Mouse (Mus musculus): ENCODE measurements around the gene Rabgap1l. TPM values are rescaled to one million over a fixed set of nuclear protein-coding genes. Genes with fewer than 3 reads are reported as not detected.
A peak's percentile ranks its signal among the peaks of the same experiment; 100 is the strongest.

Gene Rabgap1l
- polyA plus RNA-seq, 1 experiment from 2014 or later: 16.7 TPM

DNA sequence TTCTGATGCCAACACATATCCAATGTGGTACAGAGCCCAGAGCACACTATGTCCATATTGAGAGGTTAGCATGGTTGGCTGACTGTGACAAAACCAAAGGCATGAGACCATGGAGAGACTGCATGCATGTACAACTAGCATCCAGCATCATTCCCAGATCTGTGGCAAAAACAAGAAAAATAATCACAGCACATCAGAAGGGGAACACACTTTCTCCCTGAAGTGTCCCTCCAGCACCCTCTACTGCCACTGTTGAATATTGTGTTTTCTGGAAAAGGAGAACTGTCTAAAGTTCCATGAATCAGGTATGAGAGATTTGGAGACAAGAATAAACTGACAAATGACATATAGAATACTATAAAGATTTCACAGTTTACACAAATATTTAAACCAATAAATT is 78.3 kb downstream of the Rabgap1l start:
- Histone ChIP-seq H3K9ac (ENCODE audit: low read depth, low read length) (no peak overlapping the region), H3K27ac (ENCODE audit: low read length) (no peak overlapping the region), H3K27me3 (replicated peaks; ENCODE audit: control insufficient read depth, insufficient read depth, low read length) (no peaks in the 10 kb centered on the region), H3K4me3 (ENCODE audit: low read length) (no peak overlapping the region), H3K4me2 (ENCODE audit: low read depth, low read length) (no peak overlapping the region), H3K4me1 (ENCODE audit: control insufficient read depth, insufficient read depth, low read length) (no peaks in the 10 kb centered on the region), H3K9me3 (ENCODE audit: control insufficient read depth, low read length) (no peaks in the 10 kb centered on the region), H3K36me3 (ENCODE audit: control insufficient read depth, insufficient read depth, low read length) (no peaks in the 10 kb centered on the region)
- ATAC-seq: no peak

DNA sequence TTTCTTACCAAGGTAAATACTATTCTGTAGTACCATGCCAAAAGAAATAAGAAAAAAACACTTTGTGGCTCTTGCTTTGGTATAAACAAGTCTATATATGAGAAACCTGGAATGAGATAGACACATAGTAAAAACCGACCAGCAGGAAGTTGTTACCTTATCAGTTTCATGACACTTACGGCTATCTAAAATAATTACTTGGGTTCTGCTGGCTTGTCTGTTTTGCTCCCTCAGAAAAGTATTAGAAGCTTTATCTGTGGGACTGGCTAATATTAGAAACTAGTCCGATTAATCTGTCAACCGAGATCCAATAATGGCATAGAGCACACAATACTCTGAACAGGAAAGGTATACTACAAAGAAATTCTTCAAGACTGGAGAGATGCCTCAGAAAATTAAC is 79.1 kb downstream of the Rabgap1l start:
- Histone ChIP-seq H3K9ac (ENCODE audit: low read depth, low read length) (no peak overlapping the region), H3K4me1 (ENCODE audit: control insufficient read depth, insufficient read depth, low read length) (no peaks in the 10 kb centered on the region), H3K36me3 (ENCODE audit: control insufficient read depth, insufficient read depth, low read length) (no peaks in the 10 kb centered on the region), H3K4me2 (ENCODE audit: low read depth, low read length) (no peak overlapping the region), H3K4me3 (ENCODE audit: low read length) (no peak overlapping the region), H3K27me3 (replicated peaks; ENCODE audit: control insufficient read depth, insufficient read depth, low read length) (no peaks in the 10 kb centered on the region), H3K27ac (ENCODE audit: low read length) (no peak overlapping the region), H3K9me3 (ENCODE audit: control insufficient read depth, low read length) (no peaks in the 10 kb centered on the region)
- 73% methylated on average over 4 of the region's 4 CpGs for WGBS
- no peak for ATAC-seq

DNA sequence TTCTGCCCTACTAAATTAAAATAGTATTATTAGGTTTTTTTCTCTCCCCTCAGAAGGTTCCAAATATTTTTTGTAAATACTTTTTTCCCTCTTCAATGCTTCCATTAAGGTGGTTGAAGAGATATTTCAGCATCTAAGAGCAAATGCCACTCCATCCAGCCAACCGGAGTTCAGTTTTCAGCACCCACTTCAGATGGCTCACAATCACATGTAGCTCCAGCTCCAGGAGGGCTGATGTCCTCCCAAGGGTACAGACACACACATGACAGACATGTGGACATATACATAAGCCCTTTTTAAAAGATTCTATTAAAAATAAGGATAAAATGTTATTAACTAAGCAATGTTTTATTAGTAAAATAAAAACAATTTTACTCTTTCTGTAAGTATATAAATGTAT is 79.6 kb downstream of the Rabgap1l start:
- WGBS: 97% methylated on average over 1 of the region's 1 CpGs

DNA sequence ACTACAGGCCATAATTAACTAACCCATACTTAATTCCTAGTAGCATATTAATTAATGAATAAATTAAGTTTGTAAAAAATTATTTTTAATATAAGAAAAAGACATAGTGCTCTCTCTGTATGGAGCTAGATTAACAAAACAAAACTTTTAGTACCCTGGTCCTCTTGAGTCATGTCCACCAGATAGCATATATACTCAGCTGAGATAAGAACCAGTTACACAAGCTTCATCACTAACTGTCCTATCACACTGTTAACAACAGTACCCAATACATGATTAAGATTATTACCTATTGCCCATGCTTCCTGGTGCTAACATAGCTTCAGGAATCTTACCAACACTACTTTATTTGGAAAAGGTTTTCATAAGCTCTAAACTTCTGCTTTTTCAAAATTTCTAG is 82.5 kb downstream of the Rabgap1l start:
- Histone ChIP-seq H3K27me3 (replicated peaks; ENCODE audit: control insufficient read depth, insufficient read depth, low read length) (no peaks in the 10 kb centered on the region), H3K4me1 (ENCODE audit: control insufficient read depth, insufficient read depth, low read length) (no peaks in the 10 kb centered on the region)

More for the DNA sequence above, 79.6 kb downstream of the Rabgap1l start:
- Histone ChIP-seq H3K27ac (ENCODE audit: low read length) (no peak overlapping the region), H3K4me1 (ENCODE audit: control insufficient read depth, insufficient read depth, low read length) (no peaks in the 10 kb centered on the region), H3K4me2 (ENCODE audit: low read depth, low read length) (no peak overlapping the region), H3K36me3 (ENCODE audit: control insufficient read depth, insufficient read depth, low read length) (no peaks in the 10 kb centered on the region), H3K9me3 (ENCODE audit: control insufficient read depth, low read length) (no peaks in the 10 kb centered on the region), H3K9ac (ENCODE audit: low read depth, low read length) (no peak overlapping the region), H3K4me3 (ENCODE audit: low read length) (no peak overlapping the region), H3K27me3 (replicated peaks; ENCODE audit: control insufficient read depth, insufficient read depth, low read length) (no peaks in the 10 kb centered on the region)
- no peak for ATAC-seq

DNA sequence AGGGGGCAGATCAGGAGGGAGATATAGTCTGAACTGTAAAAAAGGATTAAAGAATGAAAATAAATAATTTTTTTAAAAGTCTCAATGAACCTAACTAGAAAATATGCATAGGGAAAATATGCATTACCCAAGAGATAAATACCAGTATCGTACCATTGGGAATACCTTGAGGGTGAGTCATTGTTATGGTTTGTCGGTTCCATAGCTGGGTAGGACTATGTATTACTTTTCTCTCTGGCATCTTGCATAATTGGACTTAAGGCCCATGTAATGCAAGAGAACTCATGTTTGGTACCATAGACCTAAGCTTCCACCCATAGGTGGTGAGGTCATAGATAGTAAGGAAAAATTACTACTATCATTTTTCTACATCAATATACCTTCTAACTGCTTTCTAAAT is 88.4 kb downstream of the Rabgap1l start:
- Histone ChIP-seq H3K4me3 (ENCODE audit: low read length) (no peak overlapping the region), H3K27ac (ENCODE audit: low read length) (no peak overlapping the region), H3K27me3 (replicated peaks; ENCODE audit: control insufficient read depth, insufficient read depth, low read length) (no peaks in the 10 kb centered on the region), H3K36me3 (ENCODE audit: control insufficient read depth, insufficient read depth, low read length) (peaks cover 4% of the 10 kb centered on the region; the same call in 1 of the 2 replicates), H3K4me1 (ENCODE audit: control insufficient read depth, insufficient read depth, low read length) (no peaks in the 10 kb centered on the region), H3K9ac (ENCODE audit: low read depth, low read length) (no peak overlapping the region), H3K9me3 (ENCODE audit: control insufficient read depth, low read length) (no peaks in the 10 kb centered on the region), H3K4me2 (ENCODE audit: low read depth, low read length) (no peak overlapping the region)
- ATAC-seq: no peak
- 94% methylated on average over 2 of the region's 2 CpGs for WGBS

More for the DNA sequence above, 82.5 kb downstream of the Rabgap1l start:
- H3K36me3 ChIP-seq (ENCODE audit: control insufficient read depth, insufficient read depth, low read length): no peaks in the 10 kb centered on the region
- no peaks in the 10 kb centered on the region for H3K9me3 ChIP-seq (ENCODE audit: control insufficient read depth, low read length)
- H3K27ac ChIP-seq (ENCODE audit: low read length): no peak overlapping the region
- no peak overlapping the region for H3K4me3 ChIP-seq (ENCODE audit: low read length)
- ATAC-seq: no peak
- H3K4me2 ChIP-seq (ENCODE audit: low read depth, low read length): no peak overlapping the region
- H3K9ac ChIP-seq (ENCODE audit: low read depth, low read length): no peak overlapping the region

DNA sequence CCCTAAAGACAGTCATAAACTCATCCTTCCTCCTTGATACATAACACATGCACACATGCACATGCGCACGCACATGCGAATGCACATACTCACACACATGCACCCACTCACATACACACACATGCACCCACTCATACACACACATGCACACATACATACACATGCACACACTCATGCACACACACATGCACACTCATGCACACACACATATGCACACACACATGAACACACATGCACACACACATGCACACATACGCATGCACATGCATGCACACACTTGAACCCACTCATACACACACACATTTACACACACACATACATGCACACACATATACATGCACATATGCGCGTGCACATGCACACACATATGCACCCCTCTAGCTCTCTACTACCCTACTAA is 89.2 kb downstream of the Rabgap1l start:
- no peak for ATAC-seq
- 97% methylated on average over 6 of the region's 6 CpGs for WGBS

DNA sequence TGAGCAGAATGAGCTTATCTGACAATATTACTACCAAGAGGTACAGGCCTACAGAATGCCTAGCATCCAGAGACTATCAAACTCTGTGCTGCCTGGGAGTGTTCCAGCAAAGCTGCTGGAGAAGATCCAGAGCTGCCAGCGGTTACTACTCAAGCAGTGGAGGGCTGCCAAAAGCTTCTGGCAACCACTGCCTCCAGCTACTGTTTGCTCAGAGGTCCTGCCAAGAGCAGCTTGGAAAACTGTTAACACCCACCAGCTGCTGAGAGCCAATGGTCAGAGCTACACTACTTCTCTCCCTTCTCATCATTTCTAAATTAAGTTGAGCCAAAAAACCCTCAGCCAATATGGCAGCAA is 99.9 kb downstream of the Rabgap1l start:
- 33% methylated on average over 1 of the region's 1 CpGs for WGBS
- Histone ChIP-seq H3K27ac (ENCODE audit: low read length) (no peak overlapping the region), H3K36me3 (ENCODE audit: control insufficient read depth, insufficient read depth, low read length) (no peaks in the 10 kb centered on the region), H3K9ac (ENCODE audit: low read depth, low read length) (no peak overlapping the region), H3K4me2 (ENCODE audit: low read depth, low read length) (no peak overlapping the region), H3K4me3 (ENCODE audit: low read length) (no peak overlapping the region), H3K4me1 (ENCODE audit: control insufficient read depth, insufficient read depth, low read length) (peaks cover 3% of the 10 kb centered on the region; the same call in 1 of the 2 replicates), H3K27me3 (replicated peaks; ENCODE audit: control insufficient read depth, insufficient read depth, low read length) (no peaks in the 10 kb centered on the region), H3K9me3 (ENCODE audit: control insufficient read depth, low read length) (no peaks in the 10 kb centered on the region)
- peak; percentile 91 for ATAC-seq

More for the DNA sequence above, 89.2 kb downstream of the Rabgap1l start:
- Histone ChIP-seq H3K27me3 (replicated peaks; ENCODE audit: control insufficient read depth, insufficient read depth, low read length) (no peaks in the 10 kb centered on the region), H3K4me1 (ENCODE audit: control insufficient read depth, insufficient read depth, low read length) (no peaks in the 10 kb centered on the region), H3K4me3 (ENCODE audit: low read length) (no peak overlapping the region), H3K36me3 (ENCODE audit: control insufficient read depth, insufficient read depth, low read length) (peaks cover 4% of the 10 kb centered on the region; the same call in 1 of the 2 replicates), H3K9ac (ENCODE audit: low read depth, low read length) (no peak overlapping the region), H3K27ac (ENCODE audit: low read length) (no peak overlapping the region), H3K9me3 (ENCODE audit: control insufficient read depth, low read length) (no peaks in the 10 kb centered on the region), H3K4me2 (ENCODE audit: low read depth, low read length) (no peak overlapping the region)

DNA sequence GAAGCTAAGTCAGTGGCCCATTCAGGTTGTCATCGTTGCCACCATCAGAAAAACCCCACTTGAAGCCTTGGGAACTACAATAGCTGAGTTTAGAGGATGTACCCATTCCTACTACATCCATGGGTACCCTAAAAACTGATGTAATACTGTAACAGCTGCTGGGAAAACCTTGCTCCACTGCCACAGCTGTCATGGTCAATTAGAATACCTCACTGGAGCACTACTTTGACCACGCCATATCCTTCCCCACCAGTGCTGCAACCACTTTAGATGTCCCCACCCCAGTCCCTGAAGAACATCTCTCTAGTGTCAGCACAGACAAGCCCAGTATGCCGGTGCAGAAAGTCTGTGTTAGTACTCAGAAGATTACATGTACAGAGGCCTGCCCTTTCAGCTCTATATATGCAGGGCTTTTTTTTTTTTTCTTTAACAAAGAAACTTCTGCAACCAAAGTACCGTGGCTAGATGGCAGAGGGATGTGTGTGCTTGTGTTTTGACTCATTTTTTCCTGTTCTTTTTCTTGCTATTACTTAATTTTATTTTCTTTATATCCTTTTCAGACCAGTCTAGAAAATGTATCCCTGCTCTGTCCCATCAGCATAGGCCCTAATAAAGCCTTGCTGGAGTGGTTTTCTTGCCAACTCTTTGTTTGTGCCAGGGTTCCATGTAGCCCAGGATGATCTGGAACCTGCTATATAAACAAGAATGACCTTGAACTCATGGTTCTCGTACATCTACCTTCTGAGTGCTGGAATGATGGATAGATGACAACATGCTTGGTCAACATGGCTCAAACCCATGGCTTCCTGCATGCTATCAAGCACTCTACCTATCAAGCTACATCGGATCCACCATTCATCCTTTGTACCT is 100.6 kb downstream of the Rabgap1l start:
- no peak for ATAC-seq
- no peak overlapping the region for H3K4me3 ChIP-seq (ENCODE audit: low read length)
- no peaks in the 10 kb centered on the region for H3K27me3 ChIP-seq (replicated peaks; ENCODE audit: control insufficient read depth, insufficient read depth, low read length)
- no peak overlapping the region for H3K4me2 ChIP-seq (ENCODE audit: low read depth, low read length)
- no peaks in the 10 kb centered on the region for H3K36me3 ChIP-seq (ENCODE audit: control insufficient read depth, insufficient read depth, low read length)
- H3K4me1 ChIP-seq (ENCODE audit: control insufficient read depth, insufficient read depth, low read length): peaks cover 3% of the 10 kb centered on the region; the same call in 1 of the 2 replicates
- H3K9me3 ChIP-seq (ENCODE audit: control insufficient read depth, low read length): no peaks in the 10 kb centered on the region
- no peak overlapping the region for H3K27ac ChIP-seq (ENCODE audit: low read length)
- WGBS: 80% methylated on average over 6 of the region's 6 CpGs
- no peak overlapping the region for H3K9ac ChIP-seq (ENCODE audit: low read depth, low read length)

DNA sequence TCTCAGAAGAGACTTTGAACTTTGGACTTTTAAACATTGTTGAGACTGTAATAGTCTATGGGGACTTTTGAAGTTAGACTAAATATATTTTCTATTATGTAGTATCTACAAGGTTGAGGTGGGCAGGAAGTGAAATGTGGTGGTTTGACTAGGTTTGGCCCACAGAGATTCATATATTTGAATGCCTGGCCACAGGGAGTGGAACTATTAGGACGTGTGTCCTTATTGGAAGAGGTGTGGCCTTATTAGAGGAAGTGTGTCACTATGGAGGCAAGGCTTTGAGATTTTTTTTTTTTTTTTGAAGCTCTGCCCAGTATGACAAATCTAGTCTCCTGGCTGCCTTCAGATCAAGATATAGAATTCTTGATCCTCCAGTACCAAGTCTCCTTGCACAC is 101.8 kb downstream of the Rabgap1l start:
- no peak overlapping the region for H3K27ac ChIP-seq (ENCODE audit: low read length)
- no peaks in the 10 kb centered on the region for H3K9me3 ChIP-seq (ENCODE audit: control insufficient read depth, low read length)
- H3K4me3 ChIP-seq (ENCODE audit: low read length): no peak overlapping the region
- H3K27me3 ChIP-seq (replicated peaks; ENCODE audit: control insufficient read depth, insufficient read depth, low read length): no peaks in the 10 kb centered on the region
- no peak overlapping the region for H3K4me2 ChIP-seq (ENCODE audit: low read depth, low read length)
- H3K36me3 ChIP-seq (ENCODE audit: control insufficient read depth, insufficient read depth, low read length): no peaks in the 10 kb centered on the region
- peaks cover 3% of the 10 kb centered on the region; the same call in 1 of the 2 replicates for H3K4me1 ChIP-seq (ENCODE audit: control insufficient read depth, insufficient read depth, low read length)
- whole genome bisulfite sequencing: 78% methylated on average over 1 of the region's 1 CpGs
- no peak for ATAC-seq
- no peak overlapping the region for H3K9ac ChIP-seq (ENCODE audit: low read depth, low read length)
